ENCODE assay signal across 14 mouse cellular contexts in genomic region chr14:54747942-54748917, GRCm38 (mm10). TPM values are rescaled to one million over a fixed set of nuclear protein-coding genes. Genes with fewer than 3 reads are reported as not detected.
DNase-seq lines count a peak whose midpoint lies in the region; ATAC-seq and TF ChIP-seq lines count a peak whose summit lies in the region.
"Had no signal": no experiment of that assay in that cellular context is flagged by ENCODE, and none has a peak within 500 bp of the region (broad histone marks: within the 10 kb centered on the region; RNA-seq: fewer than 3 reads in every experiment).

No protein-coding gene starts in this region.

- H3K9me3 ChIP-seq in heart, embryonic 11.5 days (replicated peaks; ENCODE audit: control insufficient read depth, low read length), result no peaks in the 10 kb centered on the region
- H3K9me3 ChIP-seq in hindbrain, embryonic 12.5 days (replicated peaks), result no peaks in the 10 kb centered on the region
- H3K9me3 ChIP-seq: embryonic facial prominence, embryonic 15.5 days; midbrain, embryonic 13.5 days; stomach, embryonic 15.5 days had no signal

- intact Hi-C loops in gastrocnemius, adult 2 months (cut with DNase I), result loop anchor here (2.0 kb wide), 1 partner anchor 33 kb away; the partner anchor contains the start of gene Slc7a8

- no peaks in the 10 kb centered on the region for H3K36me3 ChIP-seq in heart, embryonic 11.5 days (ENCODE audit: control insufficient read depth, insufficient read depth, low read length)
- H3K36me3 ChIP-seq in hindbrain, embryonic 12.5 days, result no peaks in the 10 kb centered on the region
- H3K36me3 ChIP-seq: embryonic facial prominence, embryonic 15.5 days; midbrain, embryonic 13.5 days; stomach, embryonic 15.5 days had no signal

- no peak overlapping the region for H3K27ac ChIP-seq in heart, embryonic 11.5 days (ENCODE audit: low read depth, low read length)
- peak overlapping the region; percentile 87 for H3K27ac ChIP-seq in gastrocnemius, adult 2 months
- H3K27ac ChIP-seq in hindbrain, embryonic 12.5 days, result no peak overlapping the region
- H3K27ac ChIP-seq: embryonic facial prominence, embryonic 15.5 days; midbrain, embryonic 13.5 days; stomach, embryonic 15.5 days had no signal

- H3K4me3 ChIP-seq in heart, embryonic 11.5 days (ENCODE audit: low read depth, low read length), result no peak overlapping the region
- peak overlapping the region; percentile 36; the same call in 1 of the 2 replicates for H3K4me3 ChIP-seq in gastrocnemius, adult 2 months
- H3K4me3 ChIP-seq in hindbrain, embryonic 12.5 days, result no peak overlapping the region
- H3K4me3 ChIP-seq: embryonic facial prominence, embryonic 15.5 days; midbrain, embryonic 13.5 days; stomach, embryonic 15.5 days had no signal

- H3K27me3 ChIP-seq in heart, embryonic 11.5 days (ENCODE audit: control insufficient read depth, insufficient read depth, low read length), result no peaks in the 10 kb centered on the region
- no peaks in the 10 kb centered on the region for H3K27me3 ChIP-seq in hindbrain, embryonic 12.5 days
- H3K27me3 ChIP-seq: embryonic facial prominence, embryonic 15.5 days; midbrain, embryonic 13.5 days; stomach, embryonic 15.5 days had no signal

- peaks cover 8% of the 10 kb centered on the region for H3K4me1 ChIP-seq in heart, embryonic 11.5 days (ENCODE audit: control insufficient read depth, insufficient read depth, low read length)
- H3K4me1 ChIP-seq in hindbrain, embryonic 12.5 days, result no peaks in the 10 kb centered on the region
- H3K4me1 ChIP-seq: stomach, embryonic 15.5 days had no signal

- H3K9ac ChIP-seq in heart, embryonic 11.5 days (ENCODE audit: low read depth, low read length), result no peak overlapping the region
- H3K9ac ChIP-seq in hindbrain, embryonic 12.5 days, result no peak overlapping the region
- H3K9ac ChIP-seq: embryonic facial prominence, embryonic 15.5 days; midbrain, embryonic 13.5 days; stomach, embryonic 15.5 days had no signal

- 65% methylated on average over 16 of the region's 16 CpGs for WGBS in heart, embryonic 11.5 days (ENCODE audit: insufficient replicate concordance)
- WGBS in hindbrain, embryonic 12.5 days, result 85% methylated on average over 16 of the region's 16 CpGs

- DNase-seq in heart, adult 18-20 months, result peak; percentile 80 to 89
- peak; percentile 31 for DNase-seq in urinary bladder, postnatal 14 days (ENCODE audit: low spot score)
- DNase-seq in urinary bladder, postnatal 25 days (ENCODE audit: low spot score), result no peak
- DNase-seq in gastrocnemius, adult 2 months, result peak; percentile 92
- no peak for DNase-seq in MN1 (ENCODE audit: low spot score)
- no peak for DNase-seq in spleen, adult 12 weeks (ENCODE audit: low spot score)

- H3K4me2 ChIP-seq in heart, embryonic 11.5 days, result no peak overlapping the region
- H3K4me2 ChIP-seq in hindbrain, embryonic 12.5 days (replicated peaks), result no peak overlapping the region
- H3K4me2 ChIP-seq: embryonic facial prominence, embryonic 15.5 days; midbrain, embryonic 13.5 days; stomach, embryonic 15.5 days had no signal

- ATAC-seq in heart, embryonic 11.5 days (replicated peaks; ENCODE audit: insufficient number of reproducible peaks, low FRiP score, low TSS enrichment), result no peak
- ATAC-seq in hindbrain, embryonic 12.5 days (ENCODE audit: low FRiP score), result no peak
- ATAC-seq: activated CD4-positive, CD25-positive, alpha-beta regulatory T cell, adult 4 months; midbrain, embryonic 13.5 days had no signal

- TF ChIP-seq CTCF in gastrocnemius, adult 2 months (IDR thresholded peaks at IDR 0.05), result no peak

RNA-seq across cellular contexts. Expression of gene Slc7a8, which starts 33.5 kb away (rescaled TPM):
- 1 to 10 TPM; 3.1 to 3.3 TPM for total RNA-seq in heart, adult 18-20 months (2021)
- 4.8 and 5.6 TPM in 2 replicates for polyA plus RNA-seq in heart, embryonic 11.5 days (2014; fragmentation: Nextera tagmentation; extraction: Ambion mirVana)
- 10 to 100 TPM; 21.4 to 23.6 TPM for total RNA-seq in gastrocnemius, adult 2 months (2021)
- 3.9 and 5.7 TPM in 2 replicates for polyA plus RNA-seq in hindbrain, embryonic 12.5 days (2016; fragmentation: Nextera tagmentation; extraction: Ambion mirVana)
- polyA plus RNA-seq: activated CD4-positive, CD25-positive, alpha-beta regulatory T cell, adult 4 months had no signal

RNA-seq across cellular contexts. Expression of gene Cebpe, which starts 36.3 kb away (rescaled TPM):
- not detected for total RNA-seq in heart, adult 18-20 months (2021)
- not detected in 2 replicates for polyA plus RNA-seq in heart, embryonic 11.5 days (2014; fragmentation: Nextera tagmentation; extraction: Ambion mirVana)
- not detected for total RNA-seq in gastrocnemius, adult 2 months (2021)
- 0.31 TPM in 1 of 2 replicates, not detected in the other for polyA plus RNA-seq in hindbrain, embryonic 12.5 days (2016; fragmentation: Nextera tagmentation; extraction: Ambion mirVana)
- polyA plus RNA-seq: activated CD4-positive, CD25-positive, alpha-beta regulatory T cell, adult 4 months; embryonic facial prominence, embryonic 15.5 days; heart, embryonic 14.5 days; midbrain, embryonic 13.5 days had no signal

RNA-seq across cellular contexts. Expression of gene Gm29776, which starts 49.6 kb away (rescaled TPM):
- total RNA-seq in heart, adult 18-20 months (2021), result not detected
- 0.15 and 0.36 TPM in 2 replicates for polyA plus RNA-seq in heart, embryonic 11.5 days (2014; fragmentation: Nextera tagmentation; extraction: Ambion mirVana)
- total RNA-seq in gastrocnemius, adult 2 months (2021), result not detected
- 0.16 and 0.21 TPM in 2 replicates for polyA plus RNA-seq in hindbrain, embryonic 12.5 days (2016; fragmentation: Nextera tagmentation; extraction: Ambion mirVana)
- total RNA-seq: liver, adult 2 months had no signal
- polyA plus RNA-seq: activated CD4-positive, CD25-positive, alpha-beta regulatory T cell, adult 4 months; liver, adult 2 months had no signal

Comparison
In these comparisons a context has a peak if more than half of its experiments do, and no peak if none do; other contexts are left out.
1. DNase-seq: peak in heart, adult 18-20 months (2 of 2), urinary bladder, postnatal 14 days (single experiment) and gastrocnemius, adult 2 months (single experiment); none in urinary bladder, postnatal 25 days (single experiment), MN1 (single experiment) and spleen, adult 12 weeks (single experiment).
2. RNA of gene Slc7a8, which starts 33.5 kb away (total RNA-seq): 21.4 to 23.6 TPM in gastrocnemius, adult 2 months; 3.1 to 3.3 TPM in heart, adult 18-20 months; every median in the first group is over 4 times any median in the second.